Mouse (Mus musculus) naive thymus-derived CD4-positive, alpha-beta T cell, adult 2 months (primary cell): ENCODE data around the gene Kcna7.

Experiments
- DNase-seq: peaks from one replicate; pipeline ENCODE4 v3.0.0-alpha.2; 2011; ENCODE audit warnings: low read depth

The Kcna7 gene

DNA sequence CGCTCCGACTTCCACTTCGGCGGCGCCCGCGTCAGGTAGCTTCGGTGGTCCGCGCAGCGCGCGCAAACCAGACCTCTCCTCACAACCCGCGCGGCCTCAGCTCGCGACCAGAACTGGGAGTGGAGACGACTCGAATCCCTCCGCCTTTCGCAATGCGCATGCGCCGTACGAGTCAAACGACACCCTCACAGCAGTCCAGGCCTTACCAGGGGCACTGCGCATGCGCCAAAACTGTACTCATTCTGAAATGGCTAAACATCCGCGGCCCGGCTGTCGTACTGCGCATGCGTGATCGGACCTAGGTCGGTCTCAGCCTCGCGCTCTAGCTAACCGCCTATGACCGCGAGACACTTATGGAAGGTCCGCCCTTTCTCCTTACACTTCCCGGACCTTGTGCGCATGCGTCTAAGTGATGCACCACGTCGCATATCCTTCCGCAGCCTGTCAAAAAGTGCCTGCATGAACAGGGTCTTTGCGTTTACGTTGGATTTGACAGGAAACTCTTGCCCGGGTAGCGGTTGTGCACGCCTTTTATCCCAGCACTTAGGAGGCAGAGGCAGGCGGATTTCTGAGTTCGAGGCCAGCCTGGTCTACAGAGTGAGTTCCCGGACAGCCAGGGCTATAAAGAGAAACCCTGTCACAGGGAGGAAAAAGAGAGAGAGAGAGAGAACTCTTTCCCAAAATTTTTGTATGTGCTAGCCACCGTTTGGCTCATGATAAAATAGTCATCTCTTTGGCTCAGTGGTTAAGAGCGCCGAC, 9.7 kb upstream of the Kcna7 start, which contains the start of gene Snrnp70:
Gene Snrnp70 (minus strand): TSS at position 165 of the 759 bp plus-strand sequence.
- DNase-seq, result peak; percentile 100

DNA sequence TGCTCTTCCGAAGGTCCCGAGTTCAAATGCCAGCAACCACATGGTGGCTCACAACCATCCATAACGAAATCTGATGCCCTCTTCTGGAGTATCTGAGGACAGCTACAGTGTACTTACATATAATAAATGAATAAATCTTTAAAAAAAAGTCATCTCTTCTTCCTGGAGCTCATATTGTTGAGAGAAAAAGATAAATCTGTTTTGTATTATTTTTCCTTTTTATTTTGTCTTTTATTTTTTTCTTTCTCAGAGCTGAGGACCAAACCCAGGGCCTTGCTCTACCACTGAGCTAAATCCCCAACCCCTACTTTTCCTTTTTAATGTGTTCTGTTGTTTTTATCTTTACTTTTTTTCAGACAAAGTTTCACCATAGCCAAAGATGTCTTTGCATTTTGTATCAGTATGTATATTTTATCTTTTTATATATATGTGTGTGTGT, 9.1 kb upstream of the Kcna7 start:
- peak; percentile 45 for DNase-seq

GRCm38 (mm10) chr7:45396787-45397186, 8.7 kb upstream of the Kcna7 start:
- no peak for DNase-seq

GRCm38 (mm10) chr7:45401521-45402085, 3.9 kb upstream of the Kcna7 start:
- no peak for DNase-seq

DNA sequence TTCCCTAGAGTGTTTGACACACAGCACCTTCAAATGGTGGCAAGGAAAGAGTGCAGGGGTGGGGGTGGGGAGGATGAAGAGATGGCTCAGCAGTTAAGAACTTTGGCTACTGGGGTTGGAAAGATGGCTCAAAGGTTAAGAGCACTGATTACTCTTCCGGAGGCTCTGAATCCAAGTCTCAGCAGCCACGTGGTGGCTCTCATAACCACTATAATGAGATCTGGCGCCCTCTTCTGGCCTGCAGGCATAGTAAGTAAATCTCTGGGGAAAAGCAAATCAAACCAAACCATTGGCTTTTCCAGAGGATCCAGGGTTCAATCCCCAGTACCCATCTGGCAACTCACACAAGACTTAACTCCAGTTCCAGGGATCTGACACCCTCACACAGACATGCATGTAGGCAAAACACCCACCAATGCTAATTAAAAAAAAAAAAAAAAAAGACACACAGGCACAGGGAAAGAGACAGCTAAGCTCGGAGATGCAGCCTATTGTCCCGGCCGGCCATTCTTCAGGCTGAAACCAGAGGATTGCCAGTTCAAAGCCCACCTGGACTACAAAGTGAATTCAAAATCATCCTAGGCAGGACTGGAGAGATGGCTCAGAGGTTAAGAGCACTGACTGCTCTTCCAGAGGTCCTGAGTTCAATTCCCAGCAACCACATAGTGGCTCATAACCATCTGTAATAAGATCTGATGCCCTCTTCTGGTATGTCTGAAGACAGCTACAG, 1.8 kb upstream of the Kcna7 start:
- DNase-seq, result peak; percentile 89

GRCm38 (mm10) chr7:45406157-45407156, 1.0 kb downstream of the Kcna7 start:
- DNase-seq, result peak; percentile 46

GRCm38 (mm10) chr7:45407836-45408235, 2.4 kb downstream of the Kcna7 start:
- no peak for DNase-seq

GRCm38 (mm10) chr7:45408351-45408750, 2.9 kb downstream of the Kcna7 start:
- DNase-seq, result no peak

GRCm38 (mm10) chr7:45408949-45409348, 3.5 kb downstream of the Kcna7 start:
- no peak for DNase-seq

DNA sequence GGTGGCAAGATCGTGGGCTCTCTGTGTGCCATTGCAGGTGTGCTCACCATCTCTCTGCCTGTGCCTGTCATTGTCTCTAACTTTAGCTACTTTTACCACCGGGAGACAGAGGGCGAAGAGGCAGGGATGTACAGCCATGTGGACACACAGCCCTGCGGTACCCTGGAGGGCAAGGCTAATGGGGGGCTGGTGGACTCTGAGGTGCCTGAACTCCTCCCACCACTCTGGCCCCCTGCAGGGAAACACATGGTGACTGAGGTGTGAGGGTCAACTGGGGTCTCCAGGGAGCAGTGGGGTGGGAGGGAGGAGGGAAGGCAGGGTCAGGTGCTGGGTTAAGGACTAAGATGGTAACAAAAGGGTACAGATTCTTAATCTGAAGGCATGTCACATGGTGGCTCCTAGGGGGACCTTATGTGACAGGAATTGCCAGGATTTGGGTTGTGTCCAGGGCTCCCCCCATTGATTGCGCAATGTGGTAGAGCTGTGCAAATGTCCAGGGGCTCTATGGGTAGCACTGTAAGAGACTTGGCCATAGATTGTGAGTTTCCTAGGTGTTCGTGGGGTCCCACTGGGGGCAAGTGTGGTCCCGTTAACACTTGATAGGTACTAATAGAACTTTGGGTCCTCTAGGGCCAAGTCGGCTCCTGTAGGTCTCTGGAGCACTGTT, 4.2 kb downstream of the Kcna7 start:
- no peak for DNase-seq

DNA sequence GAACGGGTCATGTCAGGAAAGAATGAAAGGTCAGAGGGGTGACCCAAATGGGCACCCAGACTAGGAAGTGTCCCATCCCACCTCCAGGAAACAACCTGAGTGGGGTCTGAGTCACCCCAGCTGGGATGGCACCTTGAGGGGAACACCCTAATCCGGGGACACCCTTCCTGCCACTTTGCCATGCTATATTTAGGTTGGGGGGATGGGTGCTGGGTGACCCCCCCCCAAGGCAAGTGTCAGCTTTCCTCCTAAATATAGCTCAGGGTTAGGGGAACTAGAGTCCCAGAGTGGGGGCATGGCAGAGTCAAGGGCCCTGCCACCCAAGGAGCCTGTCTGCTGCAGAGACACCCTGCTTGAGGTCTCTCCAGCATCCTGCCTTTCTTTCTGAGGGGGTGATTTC, 7.0 kb downstream of the Kcna7 start:
- DNase-seq, result no peak

GRCm38 (mm10) chr7:45413113-45413863, 7.8 kb downstream of the Kcna7 start, which contains the start of gene Ntf5:
TSS of gene Ntf5 (plus strand) at chr7:45413695.
- peak; percentile 32 for DNase-seq

DNA sequence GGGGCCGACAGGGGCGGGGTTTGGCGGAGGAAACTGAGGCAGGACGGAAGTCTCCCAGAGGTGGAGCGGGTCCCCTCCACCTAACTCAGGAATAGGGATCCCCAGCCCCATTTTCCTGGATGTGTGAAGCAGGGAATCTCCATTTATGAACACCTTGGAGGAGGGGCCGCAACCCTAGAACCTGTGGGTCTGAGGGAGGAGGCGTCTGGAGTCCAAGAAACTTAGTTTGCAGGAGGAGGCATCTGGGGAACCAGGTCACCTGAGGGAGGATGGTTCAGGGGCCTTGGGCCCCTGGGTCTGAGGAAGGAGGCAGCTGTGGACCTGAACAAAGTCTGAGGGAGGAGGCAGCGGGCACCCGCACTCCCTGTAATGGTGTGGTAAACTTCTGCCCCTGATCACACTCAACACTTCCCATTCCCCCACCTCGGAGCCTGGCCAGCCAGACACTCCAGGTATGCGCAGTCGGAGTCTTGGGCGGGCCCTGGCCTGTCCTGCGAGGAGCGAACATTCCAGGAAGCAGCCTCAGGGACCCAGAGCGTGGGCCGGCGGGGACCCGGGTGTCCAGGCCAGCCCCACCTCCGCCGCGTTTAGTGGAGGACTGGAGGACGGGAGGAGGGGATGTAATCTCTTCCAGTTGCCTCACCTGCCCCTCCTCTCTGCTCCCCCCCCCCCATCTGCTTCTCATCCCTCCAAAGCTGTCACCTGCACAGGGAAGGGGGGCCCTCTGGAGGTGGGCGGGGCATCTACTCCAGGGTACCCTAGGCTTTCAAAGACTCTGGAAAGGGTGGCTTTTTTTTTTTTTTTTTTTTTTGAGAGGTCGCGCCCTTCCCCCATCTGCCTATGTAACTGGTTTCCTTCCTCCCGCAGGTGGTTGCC, 8.6 kb downstream of the Kcna7 start:
- peak; percentile 35 for DNase-seq

DNA sequence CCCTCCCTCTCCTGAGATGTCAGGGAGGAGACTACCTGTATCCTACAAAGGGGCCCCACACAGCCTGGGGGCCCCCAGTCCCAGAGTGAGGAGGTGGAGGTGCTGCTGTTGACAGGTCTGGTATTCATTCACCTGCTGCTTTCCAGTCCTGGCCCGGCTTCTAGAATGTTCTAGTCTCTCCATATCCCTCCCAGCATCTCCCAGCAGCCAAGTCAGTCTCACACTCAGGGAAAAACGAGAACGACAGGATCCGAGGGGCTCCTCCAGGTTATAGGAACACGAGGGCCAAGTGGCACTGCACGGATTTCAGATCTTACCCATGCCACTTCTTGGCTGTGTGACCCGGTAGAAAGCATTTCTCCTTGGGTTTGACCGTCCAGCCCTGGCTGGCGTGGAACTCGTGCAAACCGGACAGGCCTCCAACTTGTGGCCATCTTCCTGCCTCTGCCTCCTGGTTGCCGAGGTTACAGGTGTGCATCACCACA, 9.3 kb downstream of the Kcna7 start:
- no peak for DNase-seq

DNA sequence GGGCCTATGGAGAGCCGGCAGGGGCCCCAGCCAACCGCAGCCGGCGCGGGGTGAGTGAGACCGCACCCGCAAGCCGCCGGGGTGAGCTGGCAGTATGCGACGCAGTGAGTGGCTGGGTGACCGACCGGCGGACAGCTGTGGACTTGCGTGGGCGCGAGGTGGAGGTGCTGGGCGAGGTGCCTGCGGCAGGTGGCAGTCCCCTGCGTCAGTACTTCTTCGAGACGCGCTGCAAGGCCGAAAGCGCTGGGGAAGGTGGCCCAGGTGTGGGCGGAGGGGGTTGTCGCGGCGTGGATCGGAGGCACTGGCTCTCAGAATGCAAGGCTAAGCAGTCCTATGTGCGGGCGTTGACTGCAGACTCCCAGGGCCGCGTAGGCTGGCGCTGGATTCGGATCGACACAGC, 10.2 kb downstream of the Kcna7 start:
- peak; percentile 35 for DNase-seq

DNA sequence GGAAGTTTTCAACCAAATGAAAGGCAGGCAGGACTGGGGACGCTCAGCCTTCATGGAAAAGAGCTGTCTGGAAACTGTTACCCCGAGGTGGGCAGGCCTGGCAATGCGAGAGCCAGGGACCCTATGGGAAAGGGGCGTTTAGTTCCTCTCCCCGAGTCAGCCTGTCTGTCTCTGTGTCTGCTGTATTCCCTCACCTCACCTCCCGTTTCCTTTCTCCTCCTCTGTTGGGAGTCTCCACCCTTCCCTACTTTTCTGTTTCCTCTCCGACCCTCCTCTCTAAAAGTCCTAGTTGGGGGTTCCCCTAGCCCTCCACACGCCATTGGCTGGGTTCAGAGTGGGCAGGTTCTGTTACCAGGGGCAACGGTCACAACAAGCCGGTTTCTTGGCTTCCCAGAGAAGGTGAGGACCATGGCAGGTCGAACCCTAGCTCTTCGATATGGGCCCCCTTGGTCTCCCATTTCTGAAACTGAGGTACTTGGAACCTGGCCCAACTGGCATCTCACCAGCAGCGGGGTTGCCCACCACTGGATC, 12.6 kb downstream of the Kcna7 start:
- DNase-seq, result no peak

DNA sequence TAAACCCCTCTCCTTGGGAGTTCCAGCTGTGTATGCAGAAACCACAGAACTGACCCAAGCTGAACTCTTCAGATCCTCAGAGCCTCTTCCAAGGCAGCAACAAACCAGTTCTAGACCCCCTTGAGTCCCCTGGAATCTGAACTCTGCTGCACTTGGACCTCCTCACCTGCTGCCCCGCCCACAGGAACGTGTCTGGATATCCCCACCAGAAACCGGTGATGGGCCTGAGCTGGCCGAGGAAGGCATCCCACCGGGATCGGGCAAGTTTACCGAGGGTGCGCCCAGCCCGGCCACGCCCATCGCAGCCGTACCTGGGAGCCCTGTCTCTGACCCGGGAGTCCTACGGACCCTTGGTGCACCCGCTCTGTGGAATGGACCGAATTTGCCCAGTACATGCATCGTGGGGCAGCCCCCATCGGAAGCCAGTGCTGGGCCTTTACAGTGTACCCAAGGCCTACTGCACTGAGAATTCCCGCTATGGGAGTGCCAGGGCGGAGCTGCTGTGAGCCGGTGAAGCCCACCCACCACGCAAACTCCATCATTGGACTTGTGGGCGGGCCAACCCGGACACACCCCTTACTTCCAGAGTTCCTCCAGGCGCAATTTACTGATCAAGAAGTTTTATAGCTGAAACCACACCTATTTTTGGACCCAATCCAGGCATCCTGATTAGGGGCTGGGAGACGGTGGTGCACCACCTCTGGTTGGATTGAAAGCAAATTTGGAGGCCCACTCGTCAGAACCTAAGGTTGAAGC, 14.6 kb downstream of the Kcna7 start:
- no peak for DNase-seq

- no peak for DNase-seq
Measured at GRCm38 (mm10) chr7:45420615-45420919, 15.1 kb downstream of the Kcna7 start, which contains the start of gene Lhb. TSS of gene Lhb (plus strand) at chr7:45420820.
